Mouse (Mus musculus) MEL (cell line): Measurements from ENCODE around the gene Gm5741. TPM values are rescaled to one million over a fixed set of nuclear protein-coding genes. Genes with fewer than 3 reads are reported as not detected.

Experiments
- DNase-seq: peaks from one replicate; pipeline ENCODE4 v3.0.0; 2011; ENCODE audit warnings: low read depth, low spot score
- H3K27ac ChIP-seq: 2 replicates; pipeline ENCODE4 v1.5.1; 2012; ENCODE audit warnings: low read depth, mild to moderate bottlenecking, control low read depth, low read length, moderate library complexity; ENCODE audit not compliant: control insufficient read depth
- H3K27me3 ChIP-seq, 2 experiments: fragments of 150-350 bp in 1 of 2; sonication (generic) in 1 of 2; 2 replicates each; pipeline ENCODE4 v1.6.1; 2012; ENCODE audit warnings: low read length in 2 of 2, mild to moderate bottlenecking in 2 of 2, improper control_type of control experiment in 1 of 2, moderate library complexity in 1 of 2; ENCODE audit not compliant: insufficient read depth in 2 of 2, control insufficient read depth in 1 of 2
- H3K36me3 ChIP-seq, 2 experiments: 2 replicates each; pipeline ENCODE4 v1.6.1; 2012 to 2014; ENCODE audit warnings: low read length in 2 of 2, improper control_type of control experiment in 1 of 2, inconsistent platforms in 1 of 2, mild to moderate bottlenecking in 1 of 2; ENCODE audit not compliant: insufficient read depth in 2 of 2, control insufficient read depth in 1 of 2
- H3K4me1 ChIP-seq, 2 experiments: fragments of 150-350 bp in 1 of 2; sonication (generic) in 1 of 2; 2 replicates each; pipeline ENCODE4 v1.6.1; 2012; ENCODE audit warnings: low read length in 2 of 2, improper control_type of control experiment in 1 of 2, mild to moderate bottlenecking in 1 of 2; ENCODE audit not compliant: insufficient read depth in 2 of 2, control insufficient read depth in 1 of 2
- H3K4me3 ChIP-seq, 2 experiments: fragments of 150-350 bp in 1 of 2; sonication (generic) in 1 of 2; 2 replicates each; pipeline ENCODE4 v1.5.1; 2012; ENCODE audit warnings: low read depth in 2 of 2, low read length in 2 of 2, mild to moderate bottlenecking in 2 of 2, moderate library complexity in 2 of 2, control low read depth in 1 of 2, improper control_type of control experiment in 1 of 2; ENCODE audit not compliant: control insufficient read depth in 1 of 2, insufficient read depth in 1 of 2
- H3K79me2 ChIP-seq: 2 replicates; pipeline ENCODE4 v1.6.1; 2012; ENCODE audit warnings: mild to moderate bottlenecking, low read length, moderate library complexity; ENCODE audit not compliant: control insufficient read depth, poor library complexity, insufficient read depth
- H3K9ac ChIP-seq: 2 replicates; pipeline ENCODE4 v1.6.1; 2012; ENCODE audit warnings: low read depth, mild to moderate bottlenecking, control low read depth, low read length, moderate library complexity; ENCODE audit not compliant: control insufficient read depth, poor library complexity, severe bottlenecking
- H3K9me3 ChIP-seq: fragments of 150-350 bp; sonication (generic); replicated peaks from 2 replicates; pipeline ENCODE4 v1.6.1; 2012; ENCODE audit warnings: mild to moderate bottlenecking, low read length, improper control_type of control experiment, moderate library complexity; ENCODE audit not compliant: insufficient read depth
- BHLHE40 ChIP-seq: IDR thresholded peaks from 2 replicates; pipeline ENCODE4 v1.6.1; 2012; ENCODE audit warnings: low read depth, mild to moderate bottlenecking, inconsistent platforms, low read length, improper control_type of control experiment, borderline replicate concordance
- CTCF ChIP-seq, 3 experiments: IDR thresholded peaks in 2 of 3; conservative IDR thresholded peaks in 1 of 3; 2 replicates each; pipeline ENCODE4 v1.5.1; 2011 to 2012; ENCODE audit warnings: low read length in 3 of 3, low read depth in 2 of 3, mild to moderate bottlenecking in 2 of 3, improper control_type of control experiment in 1 of 3, inconsistent platforms in 1 of 3, mixed read lengths in 1 of 3, moderate library complexity in 1 of 3; ENCODE audit not compliant: control insufficient read depth in 1 of 3, insufficient read depth in 1 of 3, poor library complexity in 1 of 3, severe bottlenecking in 1 of 3
- E2F4 ChIP-seq: IDR thresholded peaks from 2 replicates; pipeline ENCODE4 v1.6.1; 2011; ENCODE audit warnings: low read depth, low read length, improper control_type of control experiment, borderline replicate concordance
- ETS1 ChIP-seq: IDR thresholded peaks from 2 replicates; pipeline ENCODE4 v1.6.1; 2012; ENCODE audit warnings: low read depth, mild to moderate bottlenecking, inconsistent platforms, low read length, improper control_type of control experiment, moderate library complexity
- HCFC1 ChIP-seq: IDR thresholded peaks from 2 replicates; pipeline ENCODE4 v1.6.1; 2012; ENCODE audit warnings: low read depth, mild to moderate bottlenecking, inconsistent platforms, low read length, improper control_type of control experiment, moderate library complexity
- JUND ChIP-seq: IDR thresholded peaks from 2 replicates; pipeline ENCODE4 v1.6.1; 2011; ENCODE audit warnings: low read depth, mild to moderate bottlenecking, improper control_type of control experiment, low read length
- MAFK ChIP-seq: IDR thresholded peaks from 2 replicates; pipeline ENCODE4 v1.6.1; 2011; ENCODE audit warnings: low read depth, mild to moderate bottlenecking, low read length, improper control_type of control experiment, borderline replicate concordance
- MAX ChIP-seq: IDR thresholded peaks from 2 replicates; pipeline ENCODE4 v1.6.1; 2011; ENCODE audit warnings: low read length, improper control_type of control experiment
- MAZ ChIP-seq: IDR thresholded peaks from 2 replicates; pipeline ENCODE4 v1.6.1; 2012; ENCODE audit warnings: low read depth, mild to moderate bottlenecking, inconsistent platforms, low read length, improper control_type of control experiment
- MEF2A ChIP-seq: IDR thresholded peaks from 2 replicates; pipeline ENCODE4 v1.6.1; 2014; ENCODE audit warnings: low read depth, mild to moderate bottlenecking, inconsistent platforms, low read length, improper control_type of control experiment; ENCODE audit not compliant: poor library complexity, insufficient replicate concordance, severe bottlenecking; ENCODE audit errors: extremely low read depth
- MXI1 ChIP-seq: IDR thresholded peaks from 2 replicates; pipeline ENCODE4 v1.6.1; 2011; ENCODE audit warnings: mild to moderate bottlenecking, low read depth, low read length, improper control_type of control experiment
- MYB ChIP-seq: IDR thresholded peaks from 2 replicates; pipeline ENCODE4 v1.6.1; 2011; ENCODE audit warnings: mild to moderate bottlenecking, low read depth, low read length, improper control_type of control experiment
- MYC ChIP-seq: IDR thresholded peaks from 2 replicates; pipeline ENCODE4 v1.6.1; 2011; ENCODE audit warnings: low read depth, mild to moderate bottlenecking, low read length, improper control_type of control experiment, moderate library complexity
- POLR2AphosphoS2 ChIP-seq: IDR thresholded peaks from 2 replicates; pipeline ENCODE4 v1.6.1; 2011; ENCODE audit warnings: low read length, improper control_type of control experiment
- USF1 ChIP-seq: IDR thresholded peaks from 2 replicates; pipeline ENCODE4 v1.6.1; 2014; ENCODE audit warnings: low read depth, mild to moderate bottlenecking, inconsistent platforms, low read length, improper control_type of control experiment, moderate library complexity
- USF2 ChIP-seq, 2 experiments: IDR thresholded peaks; 2 replicates each; pipeline ENCODE4 v1.6.1; 2011 to 2012; ENCODE audit warnings: improper control_type of control experiment in 2 of 2, low read length in 2 of 2, borderline replicate concordance in 1 of 2, inconsistent platforms in 1 of 2, low read depth in 1 of 2, mild to moderate bottlenecking in 1 of 2; ENCODE audit not compliant: insufficient read depth in 1 of 2
- ZNF384 ChIP-seq: IDR thresholded peaks from 2 replicates; pipeline ENCODE4 v1.6.1; 2012; ENCODE audit warnings: low read depth, mild to moderate bottlenecking, inconsistent platforms, low read length, improper control_type of control experiment
- polyA plus RNA-seq, 2 experiments: library from polyadenylated mRNA; stranded (reverse) in 1 of 2; unstranded in 1 of 2; fragments of >175 nt in 1 of 2; fragments of >200 nt in 1 of 2; gene quantifications; 2 replicates each; pipeline versions ENCODE4 v1.2.1 to v1.2.4; 2012; ENCODE audit warnings: low replicate concordance in 2 of 2, low read depth in 1 of 2; ENCODE audit not compliant: insufficient read length in 2 of 2, insufficient read depth in 1 of 2, missing spikeins in 1 of 2
- total RNA-seq: library from RNA; depleted of rRNA; stranded (reverse); fragments of 300-350 nt; gene quantifications from 2 replicates; pipeline ENCODE4 v1.2.3, GENCODE M21; 2012

Gm5741 gene
- total and polyA plus RNA-seq, 3 experiments, result 1.0 TPM; not detected in 2

DNA sequence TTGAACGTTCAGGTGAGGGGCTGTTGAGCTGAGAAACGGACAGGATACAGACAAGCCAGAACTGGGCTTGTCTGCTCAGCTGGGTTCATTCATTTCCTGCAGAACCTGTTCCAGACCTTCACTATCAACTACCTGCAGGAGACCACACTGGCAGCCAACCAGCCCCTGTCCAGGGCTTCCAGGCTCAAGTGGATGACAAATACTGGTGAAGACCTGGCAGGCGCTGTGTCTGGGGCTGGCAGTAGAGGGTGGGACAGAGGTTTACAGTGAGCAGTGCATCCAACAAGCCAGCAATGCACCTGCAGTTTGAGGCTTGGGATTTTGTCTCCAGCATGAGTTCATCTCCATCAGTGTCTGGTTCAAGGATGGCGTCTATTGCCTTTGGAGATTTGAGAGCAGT lies 29.1 kb upstream of the Gm5741 start:
- H3K4me3 ChIP-seq, result no peak overlapping the region
- peaks cover 0 to 3% of the 10 kb centered on the region in 2 experiments; a peak in 1 of 4 replicates for H3K36me3 ChIP-seq
- no peaks in the 10 kb centered on the region for H3K27me3 ChIP-seq
- H3K9ac ChIP-seq, result no peak overlapping the region
- TF ChIP-seq MAX (no peak), USF2 (IDR thresholded peaks at IDR 0.05; ENCODE audit: borderline replicate concordance in 1 of 2, insufficient read depth in 1 of 2, low read depth in 1 of 2, low read length in 2 of 2) (no peak), HCFC1 (no peak)
- H3K9me3 ChIP-seq, result no peaks in the 10 kb centered on the region; the same call in 1 of the 2 replicates
- H3K79me2 ChIP-seq, result no peaks in the 10 kb centered on the region
- no peak for DNase-seq
- H3K27ac ChIP-seq, result no peak overlapping the region
- peaks cover 0 to 3% of the 10 kb centered on the region in 2 experiments; a peak in 1 of 4 replicates for H3K4me1 ChIP-seq

DNA sequence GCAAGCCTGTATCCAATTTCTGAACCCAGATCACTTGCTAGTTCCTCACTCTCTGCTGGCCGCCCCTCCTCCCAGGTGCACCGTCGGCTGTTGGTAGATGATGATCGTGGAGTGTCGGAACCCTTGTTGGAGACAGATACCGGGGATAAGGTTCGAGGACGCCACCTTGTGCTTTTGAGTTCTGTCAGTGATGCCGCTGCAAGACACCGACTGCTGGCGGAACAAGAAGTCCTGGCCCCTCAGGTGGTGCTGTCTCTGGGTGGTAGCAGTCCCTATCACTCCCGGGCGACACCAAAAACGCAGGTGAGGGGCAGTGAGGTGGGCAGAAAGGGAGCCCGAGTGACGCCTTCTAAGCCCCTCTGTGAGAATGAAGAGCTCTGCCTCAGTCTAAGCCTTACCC lies 28.4 kb upstream of the Gm5741 start:
- no peaks in the 10 kb centered on the region for H3K9me3 ChIP-seq
- H3K27ac ChIP-seq, result no peak overlapping the region
- TF ChIP-seq POLR2AphosphoS2, result no peak
- TF ChIP-seq USF2 (IDR thresholded peaks at IDR 0.05; ENCODE audit: borderline replicate concordance in 1 of 2, insufficient read depth in 1 of 2, low read depth in 1 of 2, low read length in 2 of 2), result no peak
- no peak for TF ChIP-seq MYC
- TF ChIP-seq E2F4, result no peak
- no peak for TF ChIP-seq MAZ
- TF ChIP-seq JUND, result no peak
- no peak for TF ChIP-seq USF1
- no peak for TF ChIP-seq MXI1
- no peak for TF ChIP-seq MYB
- no peak for TF ChIP-seq ZNF384
- TF ChIP-seq, all 39 proteins: peak for 0
- H3K9ac ChIP-seq, result no peak overlapping the region
- no peak for DNase-seq
- no peaks in the 10 kb centered on the region for H3K79me2 ChIP-seq
- H3K36me3 ChIP-seq, result peaks cover 0 to 3% of the 10 kb centered on the region in 2 experiments; a peak in 1 of 4 replicates
- H3K27me3 ChIP-seq, result no peaks in the 10 kb centered on the region
- H3K4me3 ChIP-seq, result no peak overlapping the region
- peaks cover 0 to 3% of the 10 kb centered on the region in 2 experiments; a peak in 1 of 4 replicates for H3K4me1 ChIP-seq

DNA sequence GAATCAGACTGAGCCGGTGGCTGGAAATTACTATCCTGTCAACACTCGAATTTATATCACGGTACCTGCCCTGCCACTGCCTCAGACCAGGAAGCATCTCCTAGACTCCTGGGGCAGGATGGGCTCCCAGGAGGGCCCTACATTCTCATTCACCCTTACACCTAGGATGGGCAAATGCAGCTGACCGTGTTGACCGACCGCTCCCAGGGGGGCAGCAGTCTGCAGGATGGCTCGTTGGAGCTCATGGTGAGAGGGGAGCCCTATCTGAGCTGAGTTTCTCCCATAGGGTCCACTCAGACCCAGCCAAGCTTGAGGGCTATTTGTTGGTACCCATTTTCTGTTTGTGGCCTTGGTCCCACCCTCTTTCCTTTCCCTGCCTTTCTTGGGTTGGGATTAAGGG lies 27.8 kb upstream of the Gm5741 start:
- DNase-seq, result no peak
- H3K4me1 ChIP-seq, result peaks cover 0 to 3% of the 10 kb centered on the region in 2 experiments; a peak in 1 of 4 replicates
- H3K79me2 ChIP-seq, result no peaks in the 10 kb centered on the region
- H3K27me3 ChIP-seq, result no peaks in the 10 kb centered on the region
- H3K9me3 ChIP-seq, result no peaks in the 10 kb centered on the region
- H3K27ac ChIP-seq, result no peak overlapping the region
- no peak overlapping the region for H3K9ac ChIP-seq
- no peak for TF ChIP-seq MAFK
- TF ChIP-seq CTCF (IDR thresholded peaks at IDR 0.05 in 2 of 3, conservative IDR thresholded peaks at IDR 0.05 in 1 of 3; ENCODE audit: control insufficient read depth in 1 of 3, insufficient read depth in 1 of 3, low read depth in 2 of 3, low read length in 3 of 3, poor library complexity in 1 of 3, severe bottlenecking in 1 of 3), result no peak
- no peak for TF ChIP-seq ETS1
- no peak for TF ChIP-seq MAZ
- no peak for TF ChIP-seq JUND
- TF ChIP-seq USF1, result no peak
- no peak for TF ChIP-seq BHLHE40
- TF ChIP-seq MEF2A, result no peak
- no peak for TF ChIP-seq ZNF384
- TF ChIP-seq HCFC1, result no peak
- TF ChIP-seq MYC, result no peak
- H3K4me3 ChIP-seq, result no peak overlapping the region
- peaks cover 0 to 3% of the 10 kb centered on the region in 2 experiments; a peak in 1 of 4 replicates for H3K36me3 ChIP-seq
